Mouse (Mus musculus): ENCODE results near the gene Ephx4.

Ephx4 gene

GRCm38 (mm10) chr5:107434001-107434400 is 31.5 kb downstream of the Ephx4 start:
- DNase-seq (ENCODE audit: low spot score) = no peak

- no peak for DNase-seq (ENCODE audit: low spot score)
These were observed 33.6 kb downstream of the Ephx4 start for GRCm38 (mm10) chr5:107436185-107436584.

- no peak for DNase-seq (ENCODE audit: low spot score)
These were observed 34.2 kb downstream of the Ephx4 start for GRCm38 (mm10) chr5:107436587-107437209.

GRCm38 (mm10) chr5:107437464-107438281 is 35.1 kb downstream of the Ephx4 start, which contains the start of gene Btbd8:
Btbd8 (plus strand) TSS chr5:107437997.
- DNase-seq (ENCODE audit: low spot score) = peak; percentile 86

GRCm38 (mm10) chr5:107438353-107438752 is 35.8 kb downstream of the Ephx4 start:
- DNase-seq (ENCODE audit: low spot score) = no peak

- DNase-seq (ENCODE audit: low spot score) = no peak
These were observed 39.3 kb downstream of the Ephx4 start for GRCm38 (mm10) chr5:107441881-107442280.

- DNase-seq (ENCODE audit: low spot score) = no peak
These were observed 41.7 kb downstream of the Ephx4 start for GRCm38 (mm10) chr5:107444251-107444650.

GRCm38 (mm10) chr5:107447977-107448376 is 45.4 kb downstream of the Ephx4 start:
- no peak for DNase-seq (ENCODE audit: low spot score)

GRCm38 (mm10) chr5:107448784-107449183 is 46.2 kb downstream of the Ephx4 start:
- no peak for DNase-seq (ENCODE audit: low spot score)

GRCm38 (mm10) chr5:107449620-107450019 is 47.1 kb downstream of the Ephx4 start:
- no peak for DNase-seq (ENCODE audit: low spot score)

GRCm38 (mm10) chr5:107450299-107450698 is 47.8 kb downstream of the Ephx4 start:
- no peak for DNase-seq (ENCODE audit: low spot score)

- no peak for DNase-seq (ENCODE audit: low spot score)
These were observed 59.9 kb downstream of the Ephx4 start for GRCm38 (mm10) chr5:107462147-107463076.

GRCm38 (mm10) chr5:107466501-107466900 is 64.0 kb downstream of the Ephx4 start:
- no peak for DNase-seq (ENCODE audit: low spot score)

- DNase-seq (ENCODE audit: low spot score) = no peak
These were observed 64.6 kb downstream of the Ephx4 start for GRCm38 (mm10) chr5:107467098-107467497.

- DNase-seq (ENCODE audit: low spot score) = no peak
These were observed 68.2 kb downstream of the Ephx4 start for GRCm38 (mm10) chr5:107470600-107471329.
